Mouse (Mus musculus) stomach, embryonic 16.5 days (tissue): ENCODE data around the gene Robo3. TPM values are rescaled to one million over a fixed set of nuclear protein-coding genes. Genes with fewer than 3 reads are reported as not detected.

Experiments
- ATAC-seq: fragments of 200-750 bp; cut with Nextera tagmentation; 2 replicates; pipeline ENCODE4 v1.8.0; 2017; ENCODE audit warnings: moderate number of reproducible peaks, moderate TSS enrichment; ENCODE audit not compliant: insufficient read depth, low FRiP score
- H3K27ac ChIP-seq: fragments of 300-500 bp; sonication (generic); 2 replicates; pipeline ENCODE4 v1.5.1; 2014; ENCODE audit warnings: low read length
- H3K27me3 ChIP-seq: fragments of 300-500 bp; sonication (generic); 2 replicates; pipeline ENCODE4 v1.6.1; 2014; ENCODE audit warnings: low read length, control low read depth, mixed read lengths; ENCODE audit not compliant: control insufficient read depth, insufficient read depth
- H3K36me3 ChIP-seq: fragments of 300-500 bp; sonication (generic); 2 replicates; pipeline ENCODE4 v1.6.1; 2014; ENCODE audit warnings: low read length; ENCODE audit not compliant: control insufficient read depth, insufficient read depth
- H3K4me1 ChIP-seq: fragments of 300-500 bp; sonication (generic); 2 replicates; pipeline ENCODE4 v1.6.1; 2014; ENCODE audit warnings: low read length, control low read depth, mixed read lengths; ENCODE audit not compliant: control insufficient read depth, insufficient read depth
- H3K4me2 ChIP-seq: fragments of 300-500 bp; sonication (generic); 2 replicates; pipeline ENCODE4 v1.6.1; 2014; ENCODE audit warnings: low read depth, low read length, mixed read lengths
- H3K4me3 ChIP-seq: fragments of 300-500 bp; sonication (generic); replicated peaks from 2 replicates; pipeline ENCODE4 v1.5.1; 2014; ENCODE audit warnings: mild to moderate bottlenecking, low read length
- H3K9ac ChIP-seq: fragments of 300-500 bp; sonication (generic); 2 replicates; pipeline ENCODE4 v1.6.1; 2014; ENCODE audit warnings: low read length
- H3K9me3 ChIP-seq: fragments of 300-500 bp; sonication (generic); replicated peaks from 2 replicates; pipeline ENCODE4 v1.6.1; 2016; ENCODE audit warnings: low read length, control low read depth; ENCODE audit not compliant: control insufficient read depth
- WGBS: fragments of 180-500 bp; shearing (Covaris S2); extraction: QIAGEN DNeasy Blood & Tissue Kit; methylation state at CpG from one replicate; pipeline ENCODE4 v1.1.7; 2014; 5-methylcytosine and 5-hydroxymethylcytosine counted together
- polyA plus RNA-seq: library from polyadenylated mRNA; unstranded; fragments of >200 nt; fragmentation: Nextera tagmentation; extraction: Ambion mirVana; gene quantifications from 2 replicates; pipeline ENCODE4 v1.2.1, GENCODE M21; 2015

Gene Robo3
- not detected in 2 replicates for polyA plus RNA-seq

GRCm38 (mm10) chr9:37432720-37433421 lies at the start of gene Robo3:
Gene Robo3 (minus strand): TSS chr9:37433246.
- Histone ChIP-seq H3K27me3 (peaks cover 75% of the 10 kb centered on the region), H3K9me3 (no peaks in the 10 kb centered on the region), H3K4me2 (peak within 1 kb of the TSS; percentile 34), H3K36me3 (no peaks in the 10 kb centered on the region), H3K9ac (no peak within 1 kb of the TSS), H3K4me1 (peaks cover 4% of the 10 kb centered on the region; the same call in 1 of the 2 replicates), H3K27ac (no peak within 1 kb of the TSS), H3K4me3 (peak within 1 kb of the TSS; percentile 27)
- WGBS = under 1% methylated on average over 37 of the region's 40 CpGs
- no peak for ATAC-seq

DNA sequence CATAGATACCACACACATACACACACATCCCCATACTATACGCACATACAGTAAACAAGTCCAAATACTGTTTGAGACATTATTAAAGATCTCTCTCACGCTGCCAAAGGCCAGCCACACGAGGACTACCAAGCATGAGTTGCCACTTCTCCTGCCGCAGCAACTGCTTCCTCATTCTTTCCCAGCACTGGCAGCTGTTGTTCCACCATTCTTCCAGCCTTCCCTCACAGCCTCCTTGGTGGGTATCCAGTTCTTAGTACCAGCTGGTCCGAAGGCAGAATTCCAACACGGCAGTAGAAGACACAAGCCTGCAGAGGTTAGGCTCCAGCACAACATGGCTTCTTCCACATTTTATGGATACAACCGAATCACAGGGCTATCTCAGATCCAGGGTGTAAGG lies 41.9 kb upstream of the Robo3 start:
- Histone ChIP-seq H3K36me3 (no peaks in the 10 kb centered on the region), H3K27me3 (no peaks in the 10 kb centered on the region), H3K4me3 (no peak overlapping the region), H3K4me2 (no peak overlapping the region), H3K9me3 (0 out of 2 replicates have a peak, but pooled peaks cover 4% of the 10 kb centered on the region), H3K27ac (no peak overlapping the region), H3K4me1 (no peaks in the 10 kb centered on the region), H3K9ac (no peak overlapping the region)
- no peak for ATAC-seq
- 76% methylated on average over 7 of the region's 7 CpGs for WGBS

- H3K4me2 ChIP-seq = no peak overlapping the region
- H3K9me3 ChIP-seq = 0 out of 2 replicates have a peak, but pooled peaks cover 4% of the 10 kb centered on the region
- no peak overlapping the region for H3K4me3 ChIP-seq
- H3K36me3 ChIP-seq = no peaks in the 10 kb centered on the region
- WGBS = 65% methylated on average over 3 of the region's 3 CpGs
- no peaks in the 10 kb centered on the region for H3K27me3 ChIP-seq
- H3K27ac ChIP-seq = no peak overlapping the region
- ATAC-seq = no peak
- H3K9ac ChIP-seq = no peak overlapping the region
- H3K4me1 ChIP-seq = no peaks in the 10 kb centered on the region
Observed at GRCm38 (mm10) chr9:37473611-37474125, 40.6 kb upstream of the Robo3 start.

- ATAC-seq = no peak
- Histone ChIP-seq H3K36me3 (no peaks in the 10 kb centered on the region), H3K4me1 (peaks cover 6% of the 10 kb centered on the region; the same call in 1 of the 2 replicates), H3K4me3 (no peak overlapping the region), H3K27me3 (peaks cover 45% of the 10 kb centered on the region), H3K4me2 (no peak overlapping the region), H3K9ac (no peak overlapping the region), H3K9me3 (no peaks in the 10 kb centered on the region), H3K27ac (no peak overlapping the region)
- WGBS = 11% methylated on average over 7 of the region's 7 CpGs
Observed at GRCm38 (mm10) chr9:37462764-37463163, 29.7 kb upstream of the Robo3 start.

DNA sequence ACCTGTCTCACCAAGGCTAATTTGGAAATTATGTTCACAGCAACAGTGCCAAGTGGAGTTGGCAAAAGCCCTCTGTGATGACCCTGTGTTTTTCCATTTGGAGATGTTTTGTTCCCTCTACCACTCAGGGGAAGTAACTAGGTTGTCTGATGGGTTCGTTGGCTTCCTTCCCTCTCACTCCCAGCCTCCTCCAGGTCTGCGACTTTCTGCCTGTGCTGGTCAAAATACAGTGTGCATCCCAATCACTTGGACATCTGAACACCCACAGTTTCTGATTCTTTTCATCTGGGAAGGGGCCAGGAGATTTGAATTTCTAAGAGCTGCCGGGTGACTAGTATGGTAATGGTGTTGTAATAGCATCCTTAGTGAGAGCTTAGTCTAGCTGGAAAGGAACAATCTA lies 28.5 kb upstream of the Robo3 start:
- Histone ChIP-seq H3K9ac (no peak overlapping the region), H3K27me3 (peaks cover 56% of the 10 kb centered on the region), H3K4me2 (no peak overlapping the region), H3K4me3 (no peak overlapping the region), H3K27ac (no peak overlapping the region), H3K36me3 (no peaks in the 10 kb centered on the region), H3K4me1 (peaks cover 9% of the 10 kb centered on the region; the same call in 1 of the 2 replicates), H3K9me3 (no peaks in the 10 kb centered on the region)
- ATAC-seq = no peak
- 13% methylated on average over 3 of the region's 3 CpGs for WGBS

- WGBS = 14% methylated on average over 5 of the region's 5 CpGs
Observed at GRCm38 (mm10) chr9:37460961-37461340, 27.9 kb upstream of the Robo3 start.

DNA sequence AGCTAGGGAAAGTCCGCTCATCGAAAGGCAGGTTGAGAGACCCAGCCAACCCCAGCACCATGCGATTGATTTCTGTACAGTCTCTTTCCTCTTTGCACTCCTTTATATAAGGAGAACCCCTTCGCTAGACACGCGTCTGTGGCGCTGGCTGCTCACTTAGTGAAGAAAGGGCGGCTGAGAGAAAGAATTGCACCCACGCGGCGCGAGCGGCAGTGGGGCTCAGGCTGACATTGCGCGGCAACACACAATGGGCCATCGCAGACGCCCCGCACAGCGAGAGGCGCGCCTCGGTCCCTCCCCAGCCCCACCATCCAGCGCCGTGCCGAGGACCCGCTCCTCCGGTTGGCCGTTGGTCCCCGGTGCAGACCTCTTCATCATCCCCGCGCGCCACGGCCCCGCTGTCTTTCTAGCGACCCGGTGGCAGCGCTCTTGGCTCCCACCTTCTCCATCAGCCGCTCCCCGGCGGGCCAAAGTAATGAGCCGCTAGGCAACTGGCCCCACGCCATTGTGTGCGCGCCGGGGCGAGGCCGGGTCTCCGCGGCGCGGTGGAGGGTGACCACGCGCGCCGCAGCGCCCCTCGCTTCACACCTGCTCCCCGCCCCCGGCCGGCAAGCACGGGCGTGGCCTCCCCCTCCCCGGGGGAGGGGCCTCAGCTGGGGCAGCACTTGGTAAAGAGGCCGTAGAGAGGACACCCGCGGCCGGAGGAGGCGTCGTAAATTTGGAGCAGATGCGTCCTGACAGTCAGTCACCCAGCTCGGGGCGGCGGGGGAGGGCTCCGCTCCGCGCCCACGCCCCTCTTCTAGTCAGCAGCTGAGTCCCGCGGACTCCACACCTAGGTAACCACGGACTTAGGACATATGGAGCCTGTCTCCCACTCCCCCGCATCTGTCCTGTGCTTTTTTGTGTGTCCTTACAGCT lies 27.3 kb upstream of the Robo3 start:
- peak overlapping the region; percentile 37; the same call in 1 of the 2 replicates for H3K9ac ChIP-seq
- peak overlapping the region; percentile 50 for H3K4me3 ChIP-seq
- no peaks in the 10 kb centered on the region for H3K36me3 ChIP-seq
- peaks cover 68% of the 10 kb centered on the region for H3K27me3 ChIP-seq
- peak overlapping the region; percentile 91 for H3K4me2 ChIP-seq
- WGBS = under 1% methylated on average over 74 of the region's 81 CpGs
- ATAC-seq = peak; percentile 59; the same call in 1 of the 2 replicates
- H3K9me3 ChIP-seq = no peaks in the 10 kb centered on the region
- H3K4me1 ChIP-seq = peaks cover 13% of the 10 kb centered on the region; the same call in 1 of the 2 replicates
- H3K27ac ChIP-seq = no peak overlapping the region

More at GRCm38 (mm10) chr9:37460961-37461340, 27.9 kb upstream of the Robo3 start:
- Histone ChIP-seq H3K27ac (no peak overlapping the region), H3K36me3 (no peaks in the 10 kb centered on the region), H3K4me1 (peaks cover 13% of the 10 kb centered on the region; the same call in 1 of the 2 replicates), H3K27me3 (peaks cover 63% of the 10 kb centered on the region), H3K9ac (no peak overlapping the region; the same call in 1 of the 2 replicates), H3K4me3 (peak overlapping the region; percentile 50), H3K9me3 (no peaks in the 10 kb centered on the region), H3K4me2 (peak overlapping the region; percentile 91)
- ATAC-seq = no peak

DNA sequence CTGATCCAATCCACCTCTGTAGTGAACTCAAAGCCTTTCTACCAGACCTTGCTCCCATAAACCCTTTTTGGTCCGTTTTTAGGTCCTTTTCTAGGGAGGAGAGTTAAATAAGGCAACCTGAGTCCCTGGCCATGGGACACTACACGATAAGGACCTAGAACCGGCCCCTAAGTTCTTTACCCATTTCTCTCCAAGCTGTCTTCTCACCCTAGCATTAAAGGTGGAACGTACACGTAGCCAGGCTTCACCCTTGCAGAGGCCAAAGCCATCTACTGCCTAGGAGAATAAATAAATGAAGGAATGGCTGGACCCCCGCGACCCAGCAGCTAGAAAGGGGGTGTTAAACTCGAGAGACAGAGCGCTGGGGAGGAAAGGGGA lies 26.6 kb upstream of the Robo3 start:
- Histone ChIP-seq H3K27ac (no peak overlapping the region), H3K36me3 (no peaks in the 10 kb centered on the region), H3K27me3 (peaks cover 73% of the 10 kb centered on the region), H3K9ac (peak overlapping the region; percentile 37; the same call in 1 of the 2 replicates), H3K4me3 (peak overlapping the region; percentile 50), H3K9me3 (no peaks in the 10 kb centered on the region), H3K4me2 (peak overlapping the region; percentile 91), H3K4me1 (peaks cover 13% of the 10 kb centered on the region; the same call in 1 of the 2 replicates)
- ATAC-seq = no peak
- WGBS = 2% methylated on average over 9 of the region's 9 CpGs
